Mouse (Mus musculus) lung, postnatal 36 days (tissue): ENCODE results near the gene Rab10.

Source experiments
- DNase-seq: peaks from one replicate; pipeline ENCODE4 v3.0.0; 2022; ENCODE audit warnings: mixed read lengths

Gene Rab10

GRCm38 (mm10) chr12:3291038-3291437 is 18.7 kb downstream of the Rab10 start:
- DNase-seq: peak; percentile 37

- DNase-seq: no peak
Observed at GRCm38 (mm10) chr12:3288440-3288839, 21.3 kb downstream of the Rab10 start.

GRCm38 (mm10) chr12:3285919-3286318 is 23.9 kb downstream of the Rab10 start:
- DNase-seq: no peak

GRCm38 (mm10) chr12:3285377-3285776 is 24.4 kb downstream of the Rab10 start:
- peak; percentile 18 for DNase-seq

GRCm38 (mm10) chr12:3284463-3284862 is 25.3 kb downstream of the Rab10 start:
- no peak for DNase-seq

GRCm38 (mm10) chr12:3283829-3284440 is 25.8 kb downstream of the Rab10 start:
- no peak for DNase-seq

- peak; percentile 40 for DNase-seq
Observed at GRCm38 (mm10) chr12:3282954-3283353, 26.8 kb downstream of the Rab10 start.

- no peak for DNase-seq
Observed at GRCm38 (mm10) chr12:3282520-3282919, 27.2 kb downstream of the Rab10 start.

GRCm38 (mm10) chr12:3278880-3279339 is 30.9 kb downstream of the Rab10 start:
- peak; percentile 24 for DNase-seq

GRCm38 (mm10) chr12:3270818-3271217 is 39.0 kb downstream of the Rab10 start:
- no peak for DNase-seq

GRCm38 (mm10) chr12:3267397-3267796 is 42.4 kb downstream of the Rab10 start:
- DNase-seq: no peak

- DNase-seq: no peak
Observed at GRCm38 (mm10) chr12:3265188-3265587, 44.6 kb downstream of the Rab10 start.

- DNase-seq: no peak
Observed at GRCm38 (mm10) chr12:3264449-3264848, 45.3 kb downstream of the Rab10 start.

- DNase-seq: no peak
Observed at GRCm38 (mm10) chr12:3261596-3261995, 48.2 kb downstream of the Rab10 start.

- DNase-seq: no peak
Observed at GRCm38 (mm10) chr12:3255966-3256365, 53.8 kb downstream of the Rab10 start.

- DNase-seq: no peak
Observed at GRCm38 (mm10) chr12:3255435-3255834, 54.3 kb downstream of the Rab10 start.

GRCm38 (mm10) chr12:3253591-3253990 is 56.2 kb downstream of the Rab10 start:
- DNase-seq: peak; percentile 31

- no peak for DNase-seq
Observed at GRCm38 (mm10) chr12:3246091-3246490, 63.7 kb downstream of the Rab10 start.

GRCm38 (mm10) chr12:3239544-3239943 is 70.2 kb downstream of the Rab10 start:
- no peak for DNase-seq

- no peak for DNase-seq
Observed at GRCm38 (mm10) chr12:3238361-3239051, 71.3 kb downstream of the Rab10 start.

GRCm38 (mm10) chr12:3237799-3238198 is 72.0 kb downstream of the Rab10 start:
- DNase-seq: no peak

- peak; percentile 23 for DNase-seq
Observed at GRCm38 (mm10) chr12:3236831-3237681, 72.7 kb downstream of the Rab10 start.

GRCm38 (mm10) chr12:3236163-3236641 is 73.6 kb downstream of the Rab10 start:
- no peak for DNase-seq
